Mouse (Mus musculus) kidney, embryonic 14.5 days (tissue): ENCODE measurements at regions not wholly inside any gene's neighbourhood (a gene's known extent, or its start where the extent isn't known, plus 50 kb on each side); places are given as distances from the start of the nearest gene placed in this dataset.

Source experiments
- ATAC-seq: fragments of 200-750 bp; cut with Nextera tagmentation; 2 replicates; pipeline ENCODE4 v1.8.0; 2017; ENCODE audit warnings: moderate number of reproducible peaks, mild to moderate bottlenecking, moderate TSS enrichment, moderate library complexity; ENCODE audit not compliant: low FRiP score, low TSS enrichment
- H3K27ac ChIP-seq: fragments of 300-500 bp; sonication (generic); 2 replicates; pipeline ENCODE4 v1.5.1; 2014; ENCODE audit warnings: low read depth, mild to moderate bottlenecking, low read length, moderate library complexity, mixed read lengths
- H3K27me3 ChIP-seq: fragments of 300-500 bp; sonication (generic); 2 replicates; pipeline ENCODE4 v1.6.1; 2014; ENCODE audit warnings: mild to moderate bottlenecking, low read length; ENCODE audit not compliant: control insufficient read depth, insufficient read depth
- H3K36me3 ChIP-seq: fragments of 300-500 bp; sonication (generic); 2 replicates; pipeline ENCODE4 v1.6.1; 2014; ENCODE audit warnings: low read length, mixed read lengths; ENCODE audit not compliant: control insufficient read depth, insufficient read depth
- H3K4me1 ChIP-seq: fragments of 300-500 bp; sonication (generic); 2 replicates; pipeline ENCODE4 v1.6.1; 2014; ENCODE audit warnings: low read length, mixed read lengths; ENCODE audit not compliant: control insufficient read depth, insufficient read depth
- H3K4me2 ChIP-seq: fragments of 300-500 bp; sonication (generic); replicated peaks from 2 replicates; pipeline ENCODE4 v1.6.1; 2014; ENCODE audit warnings: low read depth, mild to moderate bottlenecking, low read length
- H3K4me3 ChIP-seq: fragments of 300-500 bp; sonication (generic); 2 replicates; pipeline ENCODE4 v1.5.1; 2014; ENCODE audit warnings: mild to moderate bottlenecking, low read length
- H3K9ac ChIP-seq: fragments of 300-500 bp; sonication (generic); 2 replicates; pipeline ENCODE4 v1.6.1; 2014; ENCODE audit warnings: low read depth, mild to moderate bottlenecking, low read length, moderate library complexity
- H3K9me3 ChIP-seq: fragments of 300-500 bp; sonication (generic); 2 replicates; pipeline ENCODE4 v1.6.1; 2016; ENCODE audit warnings: low read length; ENCODE audit not compliant: control insufficient read depth
- WGBS: fragments of 180-500 bp; shearing (Covaris S2); extraction: QIAGEN DNeasy Blood & Tissue Kit; methylation state at CpG from one replicate; pipeline ENCODE4 v1.1.7; 2014; 5-methylcytosine and 5-hydroxymethylcytosine counted together

- no peaks in the 10 kb centered on the region for H3K4me1 ChIP-seq
- no peaks in the 10 kb centered on the region for H3K36me3 ChIP-seq
- H3K9me3 ChIP-seq: no peaks in the 10 kb centered on the region
- no peak overlapping the region for H3K9ac ChIP-seq
- H3K27me3 ChIP-seq: no peaks in the 10 kb centered on the region
- no peak overlapping the region for H3K27ac ChIP-seq
- no peak overlapping the region for H3K4me3 ChIP-seq
- no peak overlapping the region for H3K4me2 ChIP-seq
- ATAC-seq: no peak
Measured at GRCm38 (mm10) chr6:13006596-13006995, 63.0 kb upstream of the Tmem106b start.

- Histone ChIP-seq H3K36me3 (no peaks in the 10 kb centered on the region), H3K4me1 (no peaks in the 10 kb centered on the region), H3K4me2 (no peak overlapping the region), H3K9me3 (no peaks in the 10 kb centered on the region), H3K27me3 (no peaks in the 10 kb centered on the region), H3K4me3 (no peak overlapping the region), H3K9ac (no peak overlapping the region), H3K27ac (no peak overlapping the region)
- no peak for ATAC-seq
- WGBS: 62% methylated on average over 2 of the region's 2 CpGs
Measured at GRCm38 (mm10) chr6:12994701-12995100, 74.9 kb upstream of the Tmem106b start.

- Histone ChIP-seq H3K36me3 (no peaks in the 10 kb centered on the region), H3K4me2 (no peak overlapping the region), H3K9ac (no peak overlapping the region), H3K27me3 (no peaks in the 10 kb centered on the region), H3K27ac (no peak overlapping the region), H3K4me3 (no peak overlapping the region), H3K9me3 (no peaks in the 10 kb centered on the region), H3K4me1 (no peaks in the 10 kb centered on the region)
- 81% methylated on average over 2 of the region's 2 CpGs for WGBS
- no peak for ATAC-seq
Measured at GRCm38 (mm10) chr6:12993772-12994171, 75.8 kb upstream of the Tmem106b start.

- Histone ChIP-seq H3K36me3 (no peaks in the 10 kb centered on the region), H3K27ac (no peak overlapping the region), H3K9me3 (no peaks in the 10 kb centered on the region), H3K4me2 (no peak overlapping the region), H3K9ac (no peak overlapping the region), H3K27me3 (no peaks in the 10 kb centered on the region), H3K4me1 (no peaks in the 10 kb centered on the region), H3K4me3 (no peak overlapping the region)
- WGBS: 92% methylated on average over 1 of the region's 1 CpGs
- ATAC-seq: no peak
Measured at GRCm38 (mm10) chr6:12977184-12977897, 92.2 kb upstream of the Tmem106b start.

- no peaks in the 10 kb centered on the region for H3K27me3 ChIP-seq
- H3K9ac ChIP-seq: no peak overlapping the region
- H3K36me3 ChIP-seq: no peaks in the 10 kb centered on the region
- no peak overlapping the region for H3K4me2 ChIP-seq
- WGBS: 53% methylated on average over 1 of the region's 1 CpGs
- H3K27ac ChIP-seq: no peak overlapping the region
- no peak overlapping the region for H3K4me3 ChIP-seq
- H3K9me3 ChIP-seq: no peaks in the 10 kb centered on the region
- no peak for ATAC-seq
- H3K4me1 ChIP-seq: no peaks in the 10 kb centered on the region
Measured at GRCm38 (mm10) chr6:12971604-12972003, 98.0 kb upstream of the Tmem106b start.

- Histone ChIP-seq H3K27me3 (no peaks in the 10 kb centered on the region), H3K9me3 (no peaks in the 10 kb centered on the region), H3K27ac (no peak overlapping the region), H3K9ac (no peak overlapping the region), H3K4me3 (no peak overlapping the region), H3K4me2 (no peak overlapping the region), H3K36me3 (no peaks in the 10 kb centered on the region), H3K4me1 (no peaks in the 10 kb centered on the region)
- no peak for ATAC-seq
- WGBS: 77% methylated on average over 2 of the region's 2 CpGs
Measured at GRCm38 (mm10) chr6:12967291-12967690, 102.3 kb upstream of the Tmem106b start.

GRCm38 (mm10) chr6:12957797-12958196 is 111.8 kb upstream of the Tmem106b start:
- Histone ChIP-seq H3K27me3 (no peaks in the 10 kb centered on the region), H3K4me3 (no peak overlapping the region), H3K27ac (no peak overlapping the region), H3K9me3 (no peaks in the 10 kb centered on the region), H3K4me2 (no peak overlapping the region), H3K4me1 (no peaks in the 10 kb centered on the region), H3K36me3 (no peaks in the 10 kb centered on the region), H3K9ac (no peak overlapping the region)
- WGBS: 62% methylated on average over 6 of the region's 6 CpGs
- ATAC-seq: no peak

GRCm38 (mm10) chr6:12911610-12912009 is 157.9 kb upstream of the Tmem106b start:
- 83% methylated on average over 3 of the region's 3 CpGs for WGBS
- no peak overlapping the region for H3K9ac ChIP-seq
- ATAC-seq: no peak

GRCm38 (mm10) chr6:12892929-12893328 is 143.7 kb upstream of the Thsd7a start:
- no peaks in the 10 kb centered on the region for H3K9me3 ChIP-seq
- WGBS: 53% methylated on average over 5 of the region's 5 CpGs
- H3K36me3 ChIP-seq: no peaks in the 10 kb centered on the region
- H3K4me3 ChIP-seq: no peak overlapping the region
- H3K4me2 ChIP-seq: no peak overlapping the region
- H3K9ac ChIP-seq: no peak overlapping the region
- no peaks in the 10 kb centered on the region for H3K27me3 ChIP-seq
- peak; percentile 73 for ATAC-seq
- no peak overlapping the region for H3K27ac ChIP-seq
- H3K4me1 ChIP-seq: no peaks in the 10 kb centered on the region

More at GRCm38 (mm10) chr6:12911610-12912009, 157.9 kb upstream of the Tmem106b start:
- H3K27ac ChIP-seq: no peak overlapping the region
- no peaks in the 10 kb centered on the region for H3K27me3 ChIP-seq
- H3K4me3 ChIP-seq: no peak overlapping the region
- H3K4me1 ChIP-seq: no peaks in the 10 kb centered on the region
- no peaks in the 10 kb centered on the region for H3K9me3 ChIP-seq
- no peak overlapping the region for H3K4me2 ChIP-seq
- no peaks in the 10 kb centered on the region for H3K36me3 ChIP-seq
